Mouse (Mus musculus) neural tube, embryonic 14.5 days (tissue): ENCODE measurements at regions not wholly inside any gene's neighbourhood (a gene's known extent, or its start where the extent isn't known, plus 50 kb on each side); places are given as distances from the start of the nearest gene placed in this dataset.

ENCODE experiments used
- ATAC-seq: fragments of 200-750 bp; cut with Nextera tagmentation; 2 replicates; pipeline ENCODE4 v1.8.0; 2017; ENCODE audit warnings: low read depth, mild to moderate bottlenecking, moderate TSS enrichment, moderate library complexity
- H3K27ac ChIP-seq: fragments of 300-500 bp; sonication (generic); 2 replicates; pipeline ENCODE4 v1.5.1; 2014; ENCODE audit warnings: low read depth, mild to moderate bottlenecking, control low read depth, low read length, moderate library complexity, mixed read lengths
- H3K27me3 ChIP-seq: fragments of 300-500 bp; sonication (generic); 2 replicates; pipeline ENCODE4 v1.6.1; 2014; ENCODE audit warnings: low read length; ENCODE audit not compliant: control insufficient read depth, insufficient read depth
- H3K36me3 ChIP-seq: fragments of 300-500 bp; sonication (generic); 2 replicates; pipeline ENCODE4 v1.6.1; 2014; ENCODE audit warnings: low read length, mixed read lengths; ENCODE audit not compliant: control insufficient read depth, insufficient read depth
- H3K4me1 ChIP-seq: fragments of 300-500 bp; sonication (generic); 2 replicates; pipeline ENCODE4 v1.6.1; 2014; ENCODE audit warnings: low read length; ENCODE audit not compliant: control insufficient read depth, insufficient read depth
- H3K4me2 ChIP-seq: fragments of 300-500 bp; sonication (generic); 2 replicates; pipeline ENCODE4 v1.6.1; 2014; ENCODE audit warnings: mild to moderate bottlenecking, low read depth, low read length, control low read depth
- H3K4me3 ChIP-seq: fragments of 300-500 bp; sonication (generic); 2 replicates; pipeline ENCODE4 v1.5.1; 2014; ENCODE audit warnings: low read depth, low read length, control low read depth, mixed read lengths
- H3K9ac ChIP-seq: fragments of 300-500 bp; sonication (generic); replicated peaks from 2 replicates; pipeline ENCODE4 v1.6.1; 2014; ENCODE audit warnings: low read depth, mild to moderate bottlenecking, control low read depth, low read length, mixed read lengths
- H3K9me3 ChIP-seq: fragments of 300-500 bp; sonication (generic); 2 replicates; pipeline ENCODE4 v1.6.1; 2016; ENCODE audit warnings: low read length; ENCODE audit not compliant: control insufficient read depth
- WGBS: fragments of 180-500 bp; shearing (Covaris S2); extraction: QIAGEN DNeasy Blood & Tissue Kit; methylation state at CpG from one replicate; pipeline ENCODE4 v1.1.7; 2014; 5-methylcytosine and 5-hydroxymethylcytosine counted together

GRCm38 (mm10) chr10:11661660-11662250 is 318.6 kb downstream of the Epm2a start:
- 72% methylated on average over 5 of the region's 5 CpGs for WGBS
- Histone ChIP-seq H3K9me3 (no peaks in the 10 kb centered on the region), H3K36me3 (no peaks in the 10 kb centered on the region), H3K4me3 (no peak overlapping the region), H3K27me3 (no peaks in the 10 kb centered on the region), H3K4me2 (no peak overlapping the region), H3K27ac (no peak overlapping the region), H3K9ac (no peak overlapping the region), H3K4me1 (no peaks in the 10 kb centered on the region)
- ATAC-seq: no peak

- no peak for ATAC-seq
- Histone ChIP-seq H3K4me1 (no peaks in the 10 kb centered on the region), H3K4me2 (no peak overlapping the region), H3K9me3 (no peaks in the 10 kb centered on the region), H3K9ac (no peak overlapping the region), H3K27ac (no peak overlapping the region), H3K27me3 (no peaks in the 10 kb centered on the region), H3K4me3 (no peak overlapping the region), H3K36me3 (no peaks in the 10 kb centered on the region)
- WGBS: 56% methylated on average over 2 of the region's 2 CpGs
Measured at GRCm38 (mm10) chr10:11709742-11710141, 366.5 kb downstream of the Epm2a start.

GRCm38 (mm10) chr10:11724775-11725174 is 381.6 kb downstream of the Epm2a start:
- Histone ChIP-seq H3K9me3 (no peaks in the 10 kb centered on the region), H3K27me3 (no peaks in the 10 kb centered on the region), H3K4me1 (no peaks in the 10 kb centered on the region), H3K4me3 (no peak overlapping the region), H3K4me2 (no peak overlapping the region), H3K36me3 (no peaks in the 10 kb centered on the region), H3K27ac (no peak overlapping the region), H3K9ac (no peak overlapping the region)
- no peak for ATAC-seq
- WGBS: 90% methylated on average over 7 of the region's 7 CpGs

- H3K4me1 ChIP-seq: no peaks in the 10 kb centered on the region
- H3K27me3 ChIP-seq: no peaks in the 10 kb centered on the region
- no peaks in the 10 kb centered on the region for H3K9me3 ChIP-seq
- H3K4me3 ChIP-seq: no peak overlapping the region
- no peak for ATAC-seq
- H3K9ac ChIP-seq: no peak overlapping the region
- H3K27ac ChIP-seq: no peak overlapping the region
- no peak overlapping the region for H3K4me2 ChIP-seq
- 95% methylated on average over 2 of the region's 2 CpGs for WGBS
- H3K36me3 ChIP-seq: no peaks in the 10 kb centered on the region
Measured at GRCm38 (mm10) chr10:11729536-11729935, 386.3 kb downstream of the Epm2a start.

- Histone ChIP-seq H3K9ac (no peak overlapping the region), H3K27ac (no peak overlapping the region), H3K4me2 (no peak overlapping the region), H3K27me3 (no peaks in the 10 kb centered on the region), H3K36me3 (no peaks in the 10 kb centered on the region), H3K4me3 (no peak overlapping the region), H3K4me1 (no peaks in the 10 kb centered on the region), H3K9me3 (no peaks in the 10 kb centered on the region)
- ATAC-seq: no peak
- WGBS: 81% methylated on average over 5 of the region's 5 CpGs
Measured at GRCm38 (mm10) chr10:11739574-11740368, 396.6 kb downstream of the Epm2a start.

DNA sequence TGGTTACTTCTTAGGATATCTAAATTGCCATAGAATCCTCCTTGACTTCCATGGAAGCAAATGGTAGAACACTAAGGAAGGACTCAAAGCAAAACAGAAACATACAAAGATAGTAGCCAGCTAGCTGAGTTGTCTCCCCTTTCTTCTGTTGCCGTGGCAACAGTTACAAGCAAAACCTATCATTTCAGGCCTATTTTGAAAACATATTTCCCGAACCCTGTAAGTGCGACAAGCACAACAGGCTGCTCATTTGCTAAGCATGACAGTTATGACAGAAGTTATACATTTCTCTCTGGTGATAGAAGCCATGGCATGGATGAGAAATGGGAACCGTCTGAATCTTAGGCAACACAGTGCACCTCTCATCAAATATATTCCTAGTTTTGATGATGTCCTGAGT is 402.4 kb downstream of the Epm2a start:
- ATAC-seq: no peak
- no peak overlapping the region for H3K27ac ChIP-seq
- 83% methylated on average over 4 of the region's 4 CpGs for WGBS
- no peak overlapping the region for H3K4me2 ChIP-seq
- H3K36me3 ChIP-seq: no peaks in the 10 kb centered on the region
- H3K9ac ChIP-seq: no peak overlapping the region
- no peaks in the 10 kb centered on the region for H3K27me3 ChIP-seq
- H3K9me3 ChIP-seq: no peaks in the 10 kb centered on the region
- no peak overlapping the region for H3K4me3 ChIP-seq
- H3K4me1 ChIP-seq: no peaks in the 10 kb centered on the region

DNA sequence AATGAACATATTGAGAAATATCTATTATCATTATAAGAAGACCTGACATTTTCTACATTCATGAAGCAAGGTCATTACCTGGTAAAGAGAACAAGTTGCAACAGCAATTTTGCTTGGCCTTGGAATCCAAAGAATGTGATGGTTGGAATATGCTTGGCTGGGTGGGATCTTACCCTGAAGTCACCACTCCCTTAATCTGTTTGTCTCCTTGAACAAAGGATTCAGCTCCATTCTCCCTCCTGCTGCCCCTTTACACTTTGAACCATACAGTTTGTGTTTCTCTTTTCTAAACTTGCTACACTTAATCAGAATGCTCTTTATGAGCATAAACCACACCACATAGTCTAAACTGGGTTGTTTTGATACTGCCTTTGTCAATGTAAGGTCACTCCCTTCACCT is 403.8 kb downstream of the Epm2a start:
- H3K36me3 ChIP-seq: no peaks in the 10 kb centered on the region
- H3K4me3 ChIP-seq: no peak overlapping the region
- no peaks in the 10 kb centered on the region for H3K27me3 ChIP-seq
- no peak for ATAC-seq
- no peak overlapping the region for H3K9ac ChIP-seq
- no peaks in the 10 kb centered on the region for H3K9me3 ChIP-seq
- no peak overlapping the region for H3K4me2 ChIP-seq
- no peaks in the 10 kb centered on the region for H3K4me1 ChIP-seq
- no peak overlapping the region for H3K27ac ChIP-seq

GRCm38 (mm10) chr10:11755105-11755730 is 412.0 kb downstream of the Epm2a start:
- Histone ChIP-seq H3K4me3 (no peak overlapping the region), H3K36me3 (no peaks in the 10 kb centered on the region), H3K9me3 (no peaks in the 10 kb centered on the region), H3K4me1 (no peaks in the 10 kb centered on the region), H3K4me2 (no peak overlapping the region), H3K27ac (no peak overlapping the region), H3K9ac (no peak overlapping the region), H3K27me3 (no peaks in the 10 kb centered on the region)
- no peak for ATAC-seq
- 81% methylated on average over 5 of the region's 5 CpGs for WGBS

- H3K27ac ChIP-seq: no peak overlapping the region
- ATAC-seq: no peak
- 86% methylated on average over 6 of the region's 6 CpGs for WGBS
- H3K4me3 ChIP-seq: no peak overlapping the region
- H3K4me2 ChIP-seq: no peak overlapping the region
- no peaks in the 10 kb centered on the region for H3K36me3 ChIP-seq
- H3K27me3 ChIP-seq: no peaks in the 10 kb centered on the region
- H3K4me1 ChIP-seq: no peaks in the 10 kb centered on the region
- no peaks in the 10 kb centered on the region for H3K9me3 ChIP-seq
- H3K9ac ChIP-seq: no peak overlapping the region
Measured at GRCm38 (mm10) chr10:11777894-11778293, 434.7 kb downstream of the Epm2a start.
